Mouse (Mus musculus) mouse embryonic stem cell (cell line): ENCODE measurements around the gene Nrxn2.

ENCODE experiments used
- in situ Hi-C, 2 experiments: fragments of 300-500 bp; cut with MboI; formaldehyde crosslinking; loops; 1 replicate in 1 of 2; 3 replicates in 1 of 2; pipeline ENCODE4 v1.14.3; 2019 to 2020; ENCODE audit warnings: low sequenced_read_pairs in 2 of 2, low pct_unique_long_range_greater_than_20kb in 1 of 2, mixed read lengths in 1 of 2; ENCODE audit not compliant: unreplicated experiment in 1 of 2

The Nrxn2 gene

DNA sequence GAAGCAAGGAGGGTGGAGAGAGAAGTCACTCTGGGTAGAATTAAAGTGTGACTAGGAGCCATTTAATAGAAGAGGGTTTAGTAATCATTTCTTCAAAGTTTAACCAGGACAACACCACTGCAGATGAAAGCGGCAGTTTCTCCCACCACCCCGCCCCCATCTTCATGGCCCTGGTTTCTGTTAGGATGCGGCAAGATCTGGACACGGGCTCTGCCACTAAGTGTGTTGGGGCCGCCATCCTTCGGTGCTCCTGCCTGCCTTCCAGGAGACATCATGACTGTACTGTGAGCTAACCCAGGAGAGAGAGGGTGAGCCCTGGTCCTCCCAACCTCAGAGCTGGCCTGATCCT is 124.5 kb downstream of the Nrxn2 start:
- in situ Hi-C loops, result loop anchor here (5.0 kb wide), 2 partner anchors 36 to 51 kb away; no protein-coding TSS in a partner anchor

DNA sequence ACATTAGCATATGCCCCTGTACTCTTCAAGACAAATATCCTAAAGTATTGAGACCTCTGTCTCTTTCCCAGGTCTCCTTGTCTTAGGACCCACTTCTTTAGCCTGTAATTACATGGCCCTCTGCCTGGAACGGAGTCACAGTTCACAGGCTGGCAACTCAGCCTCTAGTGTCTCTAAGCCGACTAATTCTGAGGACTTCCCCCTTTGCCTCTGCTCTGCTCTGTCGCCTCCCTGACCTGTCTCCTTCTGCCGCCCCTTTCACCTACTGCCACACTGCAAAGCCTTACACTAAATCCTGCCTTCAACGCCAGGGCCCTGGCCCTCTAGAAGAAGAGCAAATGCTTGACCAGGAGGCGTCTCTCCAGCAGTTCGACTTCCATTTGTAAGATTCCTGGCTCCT is 125.0 kb downstream of the Nrxn2 start:
- in situ Hi-C loops, result loop anchor here (5.0 kb wide), 2 partner anchors 36 to 51 kb away; no protein-coding TSS in a partner anchor

DNA sequence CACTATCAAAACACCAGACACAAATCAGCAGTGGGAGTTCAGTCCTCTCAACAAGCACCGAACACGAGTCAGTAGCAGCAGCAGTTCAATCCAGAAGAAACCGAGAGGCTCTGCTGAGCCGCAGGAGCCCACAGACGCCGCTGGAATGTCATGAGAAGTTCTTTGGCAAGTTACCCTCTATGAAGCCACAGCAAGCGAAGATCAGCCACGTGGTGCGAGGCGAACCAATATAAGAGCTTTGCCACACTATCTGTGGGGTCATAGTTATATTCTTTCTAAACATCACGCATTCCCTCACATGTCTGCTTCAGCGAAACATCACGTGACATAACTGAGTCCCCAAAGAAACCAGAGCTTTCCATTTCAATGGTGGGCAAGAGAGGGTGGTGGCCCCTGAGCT is 126.2 kb downstream of the Nrxn2 start:
- in situ Hi-C loops, result loop anchor here (5.0 kb wide), 2 partner anchors 37 to 52 kb away; no protein-coding TSS in a partner anchor

DNA sequence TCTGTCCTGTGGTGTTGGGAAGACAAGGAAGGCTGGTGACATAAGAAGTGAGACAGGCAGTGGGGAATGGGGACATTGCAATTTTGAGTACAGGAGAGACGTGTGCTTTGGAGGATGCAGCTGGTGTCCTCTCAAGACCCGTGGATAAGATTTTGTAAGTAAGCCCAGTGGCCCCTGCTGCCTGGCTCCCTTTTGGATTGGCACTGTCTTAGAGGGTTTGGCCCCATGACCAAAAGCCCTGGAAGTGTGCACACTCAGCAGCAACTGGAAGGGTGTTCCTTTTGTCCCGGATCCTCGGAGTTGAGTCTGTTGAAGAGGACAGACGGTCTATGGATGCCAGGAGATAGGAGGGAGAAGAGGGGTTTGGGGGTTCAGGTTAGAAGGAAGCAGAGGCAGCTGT is 127.0 kb downstream of the Nrxn2 start:
- in situ Hi-C loops, result no loop called here

DNA sequence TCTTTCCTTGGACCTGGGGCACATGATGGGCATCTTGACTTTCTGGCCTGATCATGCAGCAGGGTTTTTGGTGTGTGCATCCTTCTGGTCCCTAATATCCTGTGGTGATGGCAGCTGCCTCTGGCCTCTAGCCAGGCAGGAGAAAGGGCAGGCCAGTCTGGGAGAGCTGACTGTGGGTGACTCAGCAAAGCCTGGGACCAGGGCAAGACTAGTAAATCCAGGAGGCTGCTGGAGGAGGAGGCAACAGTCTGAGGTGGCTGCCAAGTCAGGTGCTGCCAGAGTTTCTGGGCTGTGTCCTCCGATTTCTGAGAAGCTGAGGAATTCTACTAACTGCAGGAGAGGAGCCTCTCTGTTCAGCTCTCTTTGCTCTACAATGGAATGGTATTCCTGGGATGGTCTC is 127.6 kb downstream of the Nrxn2 start:
- in situ Hi-C loops, result no loop called here

DNA sequence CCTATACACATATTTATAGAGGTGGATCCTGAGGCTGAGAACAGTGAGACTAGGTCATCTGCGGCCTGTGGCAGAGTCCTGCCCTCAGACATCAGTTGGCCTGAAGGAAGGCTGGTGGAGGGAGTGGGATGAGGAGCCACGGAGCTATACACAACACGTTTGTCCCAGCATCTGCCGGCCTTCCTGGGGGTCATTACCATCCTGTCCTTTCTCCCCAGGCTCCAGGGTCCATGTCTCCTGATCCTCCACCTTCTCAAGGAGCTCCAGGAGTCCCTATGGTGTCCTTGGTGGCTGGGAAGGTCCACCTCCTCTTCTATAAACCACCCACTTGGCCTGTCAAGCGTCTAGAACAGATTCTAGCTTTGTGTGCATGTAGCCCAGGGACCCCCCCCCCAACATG is 129.3 kb downstream of the Nrxn2 start:
- in situ Hi-C loops, result no loop called here

DNA sequence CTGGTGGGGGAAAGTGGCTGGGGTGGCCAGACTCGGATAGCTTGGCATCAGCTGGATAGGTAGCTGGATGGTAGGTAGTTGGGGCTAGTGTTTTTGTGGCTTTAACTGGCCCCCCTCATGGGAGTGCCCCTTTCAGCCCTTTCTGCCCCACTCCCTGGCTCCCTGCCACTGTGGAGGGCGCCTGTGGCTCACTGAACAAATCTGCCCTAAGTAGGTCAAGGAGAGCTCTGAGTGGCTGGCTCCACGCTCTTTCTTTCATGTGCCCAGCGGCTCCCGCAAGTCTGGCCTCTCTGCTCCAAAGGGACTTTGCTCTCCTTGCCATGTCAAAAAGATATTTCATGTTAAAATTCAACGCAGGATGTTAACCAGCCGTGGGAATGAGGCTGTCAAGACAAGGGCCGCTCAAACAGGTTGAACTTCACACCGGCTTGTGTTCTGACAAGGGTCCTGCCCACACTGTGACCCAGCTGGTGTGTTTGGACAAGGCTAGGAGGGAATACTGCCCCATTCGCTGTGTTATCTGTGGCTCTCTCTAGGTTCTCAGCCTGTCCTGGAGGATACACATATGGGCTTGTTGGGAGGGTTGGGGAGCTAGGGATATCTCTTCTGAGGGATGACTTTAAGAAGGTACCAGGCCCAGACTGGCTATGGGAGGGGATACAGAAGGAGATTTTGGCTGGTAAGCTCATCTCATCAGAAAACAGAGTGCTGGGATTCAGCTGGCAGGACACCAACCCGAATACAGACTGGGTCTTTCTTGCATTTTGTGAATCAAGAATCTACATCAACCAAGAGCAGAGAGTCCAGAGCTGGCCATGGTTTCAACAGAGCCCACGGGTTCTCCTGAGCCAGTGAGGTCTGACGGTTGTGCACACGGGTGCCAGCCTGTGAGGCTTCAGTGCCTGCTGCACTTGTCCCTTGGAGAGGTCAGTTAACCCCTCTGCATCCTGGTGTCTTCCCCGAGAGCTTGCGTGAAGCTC is 130.2 kb downstream of the Nrxn2 start:
- in situ Hi-C loops, result no loop called here

DNA sequence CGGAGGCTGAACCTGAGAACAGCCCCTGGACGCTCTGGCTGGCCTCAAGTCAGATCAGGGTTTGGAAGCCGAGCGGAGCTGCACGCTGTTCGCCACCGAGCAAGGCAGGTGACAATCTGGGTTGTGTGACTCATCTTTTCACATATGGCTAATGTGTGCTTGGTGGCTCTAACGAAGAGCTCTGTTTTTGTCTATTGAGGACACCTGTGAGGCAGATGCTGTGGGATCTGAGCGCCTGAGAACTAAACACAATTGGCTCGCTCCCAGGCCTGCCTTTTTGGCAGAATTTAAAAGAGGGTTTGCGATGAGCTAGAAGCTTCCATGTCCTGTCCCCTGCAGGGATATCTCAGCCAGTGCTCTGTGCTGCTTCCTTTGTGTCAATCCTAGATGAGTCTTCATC is 131.0 kb downstream of the Nrxn2 start:
- in situ Hi-C loops, result no loop called here

DNA sequence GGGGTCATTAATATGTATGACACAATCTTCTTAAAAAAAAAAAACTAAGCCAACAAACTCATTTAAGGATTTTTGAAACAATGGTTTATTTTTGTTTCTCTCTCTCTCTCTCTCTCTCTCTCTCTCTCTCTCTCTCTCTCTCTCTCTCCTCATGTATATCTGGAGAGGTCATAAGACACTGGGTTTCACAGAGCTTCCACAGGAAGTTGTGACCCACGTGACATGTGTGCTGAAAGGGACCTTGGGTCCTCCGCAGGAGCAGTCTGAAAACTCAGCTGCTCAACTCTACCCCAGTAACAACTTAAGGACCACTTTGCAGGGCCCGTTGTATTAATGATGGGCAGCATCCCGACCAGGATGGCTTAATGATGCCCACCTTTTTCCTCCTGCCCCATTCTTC is 132.7 kb downstream of the Nrxn2 start:
- in situ Hi-C loops, result no loop called here

DNA sequence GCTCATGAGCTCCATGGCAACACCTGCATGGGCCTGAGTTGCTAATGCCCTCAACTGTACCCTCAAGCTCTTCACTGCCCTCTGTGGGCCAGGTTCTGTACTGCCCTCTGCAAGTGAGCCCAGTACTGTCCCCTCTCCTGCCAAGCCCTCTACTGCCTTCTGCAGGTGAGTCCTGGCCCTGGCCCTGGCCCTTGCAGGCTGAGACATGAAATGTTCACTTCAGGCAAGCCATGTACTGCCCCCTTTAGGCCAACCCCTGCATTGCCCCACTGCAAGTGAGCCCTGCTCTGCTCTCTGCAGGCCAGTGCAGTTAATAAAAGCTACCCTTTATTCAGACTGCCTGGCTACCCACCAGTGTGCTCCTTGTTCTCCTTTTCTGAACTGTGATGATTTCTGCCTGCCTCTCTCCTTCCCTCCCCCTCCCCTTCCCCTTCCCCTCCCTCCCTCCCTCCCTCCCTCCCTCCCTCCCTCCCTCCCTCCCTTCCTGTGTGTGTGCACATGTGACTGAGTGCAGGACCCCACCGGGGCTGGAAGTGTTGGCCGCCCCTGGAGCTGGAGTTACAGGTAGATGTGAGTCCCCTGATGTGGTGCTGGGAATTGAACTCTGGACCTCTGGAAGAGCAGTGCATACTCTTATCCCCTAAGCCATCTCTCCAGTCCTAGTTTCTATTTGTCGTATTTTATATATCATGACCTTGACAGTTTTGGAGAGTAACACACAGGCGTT is 133.9 kb downstream of the Nrxn2 start:
- in situ Hi-C loops, result no loop called here

DNA sequence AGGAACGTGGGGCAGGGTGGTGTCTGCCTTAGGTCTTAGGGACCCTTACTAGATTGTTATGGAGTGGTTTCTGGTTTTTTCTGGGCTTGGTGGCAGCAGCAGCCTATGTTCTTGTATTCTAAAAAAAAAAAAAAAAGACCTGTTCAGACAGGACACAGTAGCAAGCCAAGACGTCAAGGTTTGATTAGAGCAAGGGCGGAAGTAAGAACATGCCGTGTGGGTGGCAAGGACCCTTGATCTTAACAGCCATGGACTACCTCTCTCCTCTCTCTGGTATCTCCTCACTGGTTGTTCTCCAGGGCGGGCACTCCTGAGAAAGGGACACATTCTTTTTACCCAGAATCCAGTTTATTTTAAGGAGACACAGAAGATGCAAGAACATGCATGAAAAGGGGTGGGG is 134.6 kb downstream of the Nrxn2 start:
- in situ Hi-C loops, result no loop called here

DNA sequence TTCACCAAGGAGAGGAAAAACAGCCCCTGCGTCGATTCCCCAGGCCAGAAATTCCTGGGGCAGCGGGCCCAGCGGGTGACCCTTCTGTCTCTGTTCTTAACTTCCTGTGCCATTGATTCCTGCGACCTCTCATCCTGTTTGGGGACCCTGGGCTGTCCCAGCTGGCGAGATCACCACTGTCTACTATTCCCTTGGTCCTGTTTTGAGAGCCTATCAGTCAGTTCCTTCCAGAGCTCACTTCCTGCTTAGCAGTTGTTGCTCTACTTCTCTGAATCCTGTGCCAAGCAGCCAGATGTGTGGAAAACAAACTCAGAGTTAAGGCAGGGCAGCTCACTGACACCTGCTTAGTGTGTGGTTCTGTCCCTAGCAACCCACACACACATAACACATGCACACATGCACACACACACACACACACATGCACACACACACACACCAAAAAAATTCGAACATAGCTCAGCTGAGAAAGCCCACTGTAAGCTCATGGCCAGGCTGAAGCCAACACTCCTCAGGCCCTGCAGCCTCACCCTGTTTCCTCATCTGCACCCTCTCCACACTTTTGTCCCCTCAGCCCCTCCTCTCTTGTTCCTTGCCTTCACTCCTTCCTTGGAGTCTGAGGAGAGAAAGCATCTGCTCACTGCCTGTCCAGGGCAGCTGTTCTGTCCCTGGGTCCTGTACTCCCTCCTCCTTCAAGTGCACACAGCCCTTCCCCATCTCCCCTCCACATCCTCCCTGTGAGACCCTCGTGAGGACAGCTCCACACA is 135.5 kb downstream of the Nrxn2 start:
- in situ Hi-C loops, result no loop called here

DNA sequence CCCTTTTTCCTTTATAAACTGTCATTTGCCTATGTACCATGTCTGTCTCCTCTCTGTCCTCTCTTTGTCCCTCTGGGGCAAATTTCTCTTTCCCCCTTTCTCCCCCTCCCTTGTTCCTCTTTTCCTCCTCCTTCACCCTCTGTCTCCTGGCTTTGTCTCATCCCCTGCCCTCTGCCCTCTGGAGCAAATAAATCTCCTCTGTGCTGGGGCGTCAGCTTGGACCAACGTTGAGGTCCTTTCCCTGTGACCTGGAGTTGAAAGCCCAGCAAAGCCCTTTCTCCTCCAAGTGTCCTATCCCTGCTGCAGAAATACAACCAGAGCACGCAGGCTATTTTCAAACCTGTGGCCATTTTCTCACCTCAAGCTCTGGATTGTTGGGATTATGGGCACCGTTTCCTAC is 141.0 kb downstream of the Nrxn2 start:
- in situ Hi-C loops, result no loop called here

DNA sequence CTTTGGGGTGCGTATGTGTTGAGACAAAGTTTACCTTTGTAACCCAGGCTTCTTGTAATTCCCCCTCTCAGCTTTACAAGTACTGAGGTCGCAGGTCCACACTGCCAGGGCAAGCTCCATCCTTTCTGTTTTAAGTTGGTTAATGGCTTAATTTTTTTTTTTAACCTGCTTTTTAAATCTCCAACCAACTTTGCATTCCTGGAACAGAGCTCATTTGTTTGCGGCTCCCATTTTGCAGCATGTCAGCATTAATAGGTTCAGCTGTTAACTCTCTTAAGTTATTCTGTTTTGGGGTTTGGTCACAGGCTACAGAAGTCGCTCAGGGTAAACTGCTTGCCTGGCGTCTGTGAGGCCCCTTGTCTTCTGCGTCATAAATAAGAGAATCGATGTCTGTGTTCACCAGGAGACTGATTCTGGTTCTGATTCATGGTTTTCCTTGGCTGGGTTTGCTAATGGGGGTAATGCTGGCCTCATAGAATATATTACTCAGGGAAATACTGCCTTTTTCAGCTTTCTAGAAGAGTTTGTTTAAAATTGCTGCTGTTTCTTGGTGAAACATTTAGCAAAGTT is 141.8 kb downstream of the Nrxn2 start:
- in situ Hi-C loops, result no loop called here

DNA sequence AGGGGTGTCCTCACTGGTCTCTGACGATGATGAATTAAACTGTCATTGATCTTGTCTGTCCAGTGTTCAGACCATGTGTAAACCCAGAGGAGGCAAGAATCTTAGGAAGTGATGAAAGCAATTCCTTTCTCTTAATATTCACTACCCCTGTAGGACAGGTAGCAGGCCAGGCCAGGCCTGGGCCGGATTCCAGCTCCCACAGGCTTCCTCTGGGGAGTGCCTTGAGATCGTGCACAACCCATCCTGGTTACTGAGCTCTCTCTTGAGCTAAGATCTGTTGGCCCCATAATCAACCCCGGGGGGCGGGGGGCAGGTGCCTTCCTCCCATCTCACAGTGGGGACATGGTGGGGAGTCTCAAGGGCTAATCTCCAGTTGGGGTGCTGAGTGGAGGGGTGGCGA is 146.6 kb downstream of the Nrxn2 start:
- in situ Hi-C loops, result no loop called here

DNA sequence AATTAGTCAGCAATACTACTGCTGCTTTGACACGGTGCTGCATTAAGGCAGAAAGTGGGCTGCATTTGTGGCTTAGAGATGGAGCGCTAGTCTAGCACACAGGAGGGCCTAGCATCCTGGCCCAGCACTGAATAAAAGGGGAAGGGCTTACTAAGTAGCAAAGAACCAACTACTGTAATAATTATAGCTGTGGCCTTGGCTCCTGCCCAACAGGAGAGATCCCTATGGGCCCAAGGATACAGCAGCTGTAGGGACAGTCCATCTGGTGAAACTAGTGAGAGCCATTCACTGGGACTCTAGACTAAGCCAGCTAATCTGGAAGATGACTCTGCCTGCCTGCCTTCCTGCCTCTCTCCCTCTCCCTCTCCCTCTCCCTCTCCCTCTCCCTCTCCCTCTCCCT is 147.9 kb downstream of the Nrxn2 start:
- in situ Hi-C loops, result no loop called here

DNA sequence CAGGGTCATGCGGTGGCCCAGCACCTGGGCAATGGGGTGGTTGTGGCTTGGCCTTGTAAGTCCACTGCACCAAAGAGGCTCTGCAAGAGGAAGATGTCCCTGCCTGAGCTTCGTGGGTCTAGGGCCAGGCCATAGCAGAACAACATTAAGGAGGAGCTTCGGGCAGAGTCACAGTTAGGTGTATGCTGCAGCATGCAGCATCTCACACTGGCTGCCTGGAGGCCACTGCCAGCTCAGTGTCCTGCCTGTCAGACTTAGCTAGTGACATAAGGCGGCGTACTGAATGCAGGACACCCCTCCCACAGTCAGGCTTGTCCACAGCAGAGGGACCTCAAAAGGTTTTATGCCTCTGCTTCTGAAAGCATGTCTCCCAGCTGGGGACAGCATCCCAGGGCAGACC is 150.5 kb downstream of the Nrxn2 start:
- in situ Hi-C loops, result no loop called here

DNA sequence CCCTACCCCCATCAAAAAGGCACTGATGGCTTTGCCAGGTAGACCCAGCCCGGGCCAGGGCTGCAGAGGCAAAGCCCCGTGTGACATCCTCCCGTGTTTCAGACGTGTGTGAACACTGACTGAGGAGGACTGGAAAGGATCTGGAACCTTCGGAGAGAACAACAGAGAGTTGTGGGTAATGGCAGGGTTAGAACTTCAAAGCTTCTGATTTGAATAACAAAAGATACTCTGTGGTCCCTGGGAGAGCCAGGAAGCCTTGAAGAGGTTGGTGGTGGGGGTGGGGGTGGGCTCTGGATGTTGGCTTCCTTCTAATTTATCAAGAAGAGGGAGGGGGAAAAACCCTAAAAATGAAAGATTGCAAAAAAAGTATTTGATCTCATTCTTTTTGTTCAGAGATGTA is 151.0 kb downstream of the Nrxn2 start:
- in situ Hi-C loops, result no loop called here

DNA sequence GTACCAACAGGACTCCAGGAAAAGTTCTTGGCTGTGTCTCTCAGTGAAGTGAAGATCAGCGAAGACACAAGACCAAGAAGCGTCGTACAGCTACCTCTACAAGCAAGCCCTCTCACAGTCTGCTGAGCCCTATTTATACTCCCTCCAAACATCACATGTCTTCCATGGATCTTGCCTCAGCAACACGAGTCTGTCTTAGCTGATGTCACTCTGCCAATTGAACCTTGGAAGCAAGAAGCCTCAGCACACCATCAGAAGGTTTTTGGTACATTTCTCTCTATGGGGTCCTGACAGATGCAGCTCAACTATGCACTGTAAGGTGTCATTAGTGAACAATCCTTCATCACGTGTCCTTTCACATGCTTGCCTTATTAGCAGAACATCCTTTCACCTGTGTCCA is 152.9 kb downstream of the Nrxn2 start:
- in situ Hi-C loops, result no loop called here
